Mouse (Mus musculus) skeletal muscle tissue, postnatal 0 days (tissue): Measurements from ENCODE around the gene Rapgefl1. TPM values are rescaled to one million over a fixed set of nuclear protein-coding genes. Genes with fewer than 3 reads are reported as not detected.

Experiments used
- polyA plus RNA-seq: library from polyadenylated mRNA; unstranded; fragments of >200 nt; fragmentation: Nextera tagmentation; extraction: Ambion mirVana; gene quantifications from 2 replicates; pipeline ENCODE4 v1.2.1, GENCODE M21; 2015

Gene Rapgefl1
- 1.3 and 1.8 TPM in 2 replicates for polyA plus RNA-seq

GRCm38 (mm10) chr11:98836651-98837141 lies at the start of gene Rapgefl1:
Gene Rapgefl1, plus strand, starts transcription at chr11:98836785.

GRCm38 (mm10) chr11:98795015-98795713 lies 41.4 kb upstream of the Rapgefl1 start, which contains the start of gene Msl1:
Gene Msl1, plus strand, starts transcription at chr11:98795516.

GRCm38 (mm10) chr11:98804605-98805004 lies 32.0 kb upstream of the Rapgefl1 start, which contains the start of gene Casc3:
Gene Casc3, plus strand, starts transcription at chr11:98804905.

GRCm38 (mm10) chr11:98863028-98863750 lies 26.6 kb downstream of the Rapgefl1 start, which contains the start of gene Wipf2:
Gene Wipf2, plus strand, starts transcription at chr11:98863638.

Other genes starting within 250 kb of the Rapgefl1 start
- gene Ormdl3, start 249.4 kb upstream of the Rapgefl1 start, polyA plus RNA-seq: 34.8 and 60.2 TPM in 2 replicates
- gene Lrrc3c, start 238.5 kb upstream of the Rapgefl1 start, polyA plus RNA-seq: not detected in 2 replicates
- 0.40 TPM in 1 of 2 replicates, not detected in the other for gene Gm12355, start 211.1 kb upstream of the Rapgefl1 start, polyA plus RNA-seq
- not detected in 2 replicates for gene Gsdma3, start 210.4 kb upstream of the Rapgefl1 start, polyA plus RNA-seq
- not detected in 2 replicates for gene Gsdma2, start 190.0 kb upstream of the Rapgefl1 start, polyA plus RNA-seq
- 1.4 TPM in 1 of 2 replicates, not detected in the other for gene Gsdma, start 172.4 kb upstream of the Rapgefl1 start, polyA plus RNA-seq
- gene Psmd3, start 154.2 kb upstream of the Rapgefl1 start, polyA plus RNA-seq: 148 and 160 TPM in 2 replicates
- gene Csf3, start 135.5 kb upstream of the Rapgefl1 start, polyA plus RNA-seq: not detected in 2 replicates
- 23.4 and 23.6 TPM in 2 replicates for gene Med24, start 107.3 kb upstream of the Rapgefl1 start, polyA plus RNA-seq
- 39.8 and 45.3 TPM in 2 replicates for gene Thra, start 96.1 kb upstream of the Rapgefl1 start, polyA plus RNA-seq
- 12.0 and 12.5 TPM in 2 replicates for gene Nr1d1, start 61.5 kb upstream of the Rapgefl1 start, polyA plus RNA-seq
- 15.3 TPM in 2 replicates for gene Msl1, start 41.3 kb upstream of the Rapgefl1 start, polyA plus RNA-seq
- 14.2 and 15.4 TPM in 2 replicates for gene Casc3, start 31.9 kb upstream of the Rapgefl1 start, polyA plus RNA-seq
- 1.0 and 1.4 TPM in 2 replicates for gene Wipf2, start 26.9 kb downstream of the Rapgefl1 start, polyA plus RNA-seq
- gene Cdc6, start 71.0 kb downstream of the Rapgefl1 start, polyA plus RNA-seq: 2.6 and 4.5 TPM in 2 replicates
- gene Rara, start 91.0 kb downstream of the Rapgefl1 start, polyA plus RNA-seq: 23.7 and 26.3 TPM in 2 replicates
- gene Gjd3, start 146.2 kb downstream of the Rapgefl1 start, polyA plus RNA-seq: 0.65 and 0.69 TPM in 2 replicates
- gene Top2a, start 187.4 kb downstream of the Rapgefl1 start, polyA plus RNA-seq: 35.2 and 36.7 TPM in 2 replicates
- gene Igfbp4, start 204.5 kb downstream of the Rapgefl1 start, polyA plus RNA-seq: 300 and 425 TPM in 2 replicates